Mouse (Mus musculus) layer of hippocampus, postnatal 10 days (tissue): ENCODE measurements around the gene Kcnk10. TPM values are rescaled to one million over a fixed set of nuclear protein-coding genes. Genes with fewer than 3 reads are reported as not detected.
"Not testable (repeated sequence)": the region's sequence is repeated elsewhere in the genome, so short reads cannot be mapped to it uniquely, and the experiment has no call there.

Experiments
- DNase-seq, 2 experiments: peaks; one replicate each; pipeline ENCODE4 v3.0.0; 2021; ENCODE audit warnings: low spot score in 2 of 2
- long read RNA-seq: library from polyadenylated mRNA; stranded (forward); transcript quantifications from one replicate; pipeline ENCODE4 v2.0.0, GENCODE M21; 2023
- total RNA-seq, 2 experiments: library from RNA; stranded (reverse); gene quantifications; 2 replicates each; pipeline ENCODE4 v1.2.3; 2021

Kcnk10 gene
- total RNA-seq, result 10 to 100 TPM; 49.7 to 49.9 TPM
- long read RNA-seq, partial matches to known transcripts, result 1 of 11 reads
- long read RNA-seq, other reads (novel, unspliced or antisense), result 9 of 11 reads

GRCm38 (mm10) chr12:98577861-98578360, at the start of gene Kcnk10:
Gene Kcnk10 (minus strand): TSS chr12:98578310.
- peak in 1 of 2 experiments; percentile 40 for DNase-seq

DNA sequence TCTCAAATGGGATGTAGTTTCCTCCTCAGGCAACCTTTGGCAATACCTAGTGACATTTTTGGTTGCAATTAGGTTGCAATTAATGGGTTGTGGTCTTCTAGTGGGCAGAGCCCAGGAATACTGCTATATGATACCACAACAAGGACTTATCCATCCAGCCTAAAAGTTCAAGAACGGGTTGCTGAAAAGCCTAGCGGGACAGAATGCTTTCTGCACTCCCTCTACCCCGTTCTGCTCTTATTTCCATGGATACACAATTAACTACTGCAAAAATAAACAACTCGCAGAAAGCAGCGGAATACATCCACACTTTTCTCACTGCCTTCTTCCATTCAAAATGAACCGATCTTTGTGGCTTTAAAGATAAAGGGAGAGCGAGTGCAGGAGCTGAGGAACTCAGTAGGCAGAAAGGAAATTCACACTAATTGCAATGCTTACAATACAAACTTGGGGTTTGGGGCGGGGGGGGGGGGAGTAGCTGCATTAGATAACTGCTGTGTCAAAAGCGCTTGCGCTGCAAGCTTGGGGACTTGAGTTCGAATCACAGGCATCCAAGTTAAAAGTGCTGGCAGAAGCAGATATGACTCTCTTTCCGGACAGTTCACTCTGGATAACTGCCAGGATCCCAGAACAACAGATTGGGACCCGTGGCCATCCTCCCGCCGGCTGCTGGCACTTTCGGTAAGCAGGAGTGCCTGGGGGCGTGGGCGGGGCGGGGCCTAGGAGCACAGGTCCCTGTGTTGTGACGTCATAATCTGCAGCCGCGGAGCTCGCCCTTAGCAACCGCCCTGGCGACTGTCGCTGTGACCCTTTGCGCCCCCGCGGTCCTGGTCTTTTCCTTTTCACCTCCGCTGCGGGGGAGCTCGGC, 49.5 kb upstream of the Kcnk10 start, which contains the start of gene Spata7:
Gene Spata7, plus strand, starts transcription at position 766 of the 868 bp plus-strand sequence.
- DNase-seq, result peak; percentile 80 to 86

- not testable (repeated sequence) for DNase-seq
These were observed 45.2 kb upstream of the Kcnk10 start for GRCm38 (mm10) chr12:98623266-98623665.

DNA sequence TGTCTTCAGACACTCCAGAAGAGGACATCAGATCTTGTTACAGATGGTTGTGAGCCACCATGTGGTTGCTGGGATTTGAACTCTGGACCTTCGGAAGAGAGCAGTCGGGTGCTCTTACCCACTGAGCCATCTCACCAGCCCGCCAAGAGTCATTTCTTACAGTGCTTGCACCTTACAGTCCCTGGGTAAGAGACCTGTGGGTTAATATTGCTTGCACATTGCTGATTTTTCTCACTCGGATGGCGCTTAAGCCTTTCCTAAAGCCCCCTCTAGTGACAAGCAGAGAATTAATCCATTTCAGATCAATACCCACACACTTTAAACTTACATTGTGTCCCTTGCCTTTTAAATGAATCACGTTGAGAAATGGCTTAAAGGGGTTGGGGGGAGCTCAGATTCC, 42.8 kb upstream of the Kcnk10 start:
- peak in 1 of 2 experiments; percentile 20 for DNase-seq

DNA sequence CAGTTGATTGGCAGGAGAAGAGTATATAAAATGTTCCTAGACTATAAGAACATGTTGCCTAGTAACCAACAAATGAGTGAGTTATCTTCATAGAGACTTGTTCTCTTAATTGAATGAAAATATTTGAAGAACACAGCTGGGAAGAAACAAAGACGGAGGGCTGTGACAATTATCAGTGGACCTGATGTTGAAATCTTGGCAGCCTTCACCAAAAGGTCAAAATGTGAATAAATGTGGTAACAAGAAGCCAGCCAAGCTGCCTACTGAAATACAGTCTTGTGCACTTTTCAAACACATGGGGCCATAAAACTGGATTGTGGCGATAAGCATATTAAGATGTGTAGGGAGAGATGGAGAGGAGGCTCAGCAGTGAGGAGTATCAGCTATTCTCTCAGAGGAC, 41.4 kb upstream of the Kcnk10 start:
- DNase-seq, result no peak

DNA sequence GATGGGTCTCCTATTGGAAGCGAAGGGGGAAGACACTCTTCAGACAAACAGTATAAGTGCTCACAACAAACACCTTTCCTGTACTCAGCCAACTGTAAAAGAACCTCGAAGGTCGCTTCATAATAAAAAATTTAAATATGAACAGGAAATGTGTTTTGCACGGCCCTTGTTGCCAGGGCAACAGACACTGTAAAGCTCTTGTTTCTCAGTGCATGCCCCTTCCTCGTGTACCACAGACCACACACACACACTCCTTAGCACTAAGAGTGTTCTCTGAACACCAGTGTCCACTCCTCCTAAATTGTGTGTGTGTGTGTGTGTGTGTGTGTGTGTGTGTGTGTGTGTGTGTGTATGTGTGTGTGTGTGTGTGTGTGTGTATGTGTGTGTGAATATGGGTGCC, 37.6 kb upstream of the Kcnk10 start:
- DNase-seq, result no peak

DNA sequence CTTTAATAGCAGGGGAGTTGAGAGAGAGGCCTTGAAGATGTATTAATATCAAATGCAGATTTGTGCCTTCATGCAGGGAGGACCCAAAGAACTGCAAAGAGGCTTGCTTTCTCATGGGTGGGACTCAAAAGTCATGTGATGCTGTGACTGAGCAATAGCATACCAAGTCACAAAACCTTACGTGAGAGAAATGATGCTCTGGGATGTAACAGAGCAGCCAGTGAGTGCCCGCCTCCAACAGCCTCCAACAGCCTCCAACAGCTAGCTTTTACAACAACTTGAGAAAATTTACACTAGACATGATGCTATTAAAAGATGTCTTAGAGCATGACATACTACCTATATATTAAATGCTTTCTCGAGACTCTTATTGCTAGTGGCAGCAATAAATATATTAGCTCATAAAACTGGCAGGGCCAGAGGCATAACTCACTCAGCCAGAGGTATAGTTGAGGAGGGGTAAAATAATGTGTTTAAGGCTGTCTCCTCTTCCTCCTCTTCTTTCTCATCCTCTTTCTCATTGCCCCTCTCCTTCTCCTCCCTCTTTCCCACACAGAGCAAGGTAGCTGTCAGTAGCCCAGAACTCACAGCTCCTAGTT, 36.9 kb upstream of the Kcnk10 start:
- DNase-seq, result no peak

- DNase-seq, result no peak
These were observed 32.2 kb upstream of the Kcnk10 start for GRCm38 (mm10) chr12:98610341-98610740.

- DNase-seq, result no peak
These were observed 28.6 kb upstream of the Kcnk10 start for GRCm38 (mm10) chr12:98606595-98607290.

DNA sequence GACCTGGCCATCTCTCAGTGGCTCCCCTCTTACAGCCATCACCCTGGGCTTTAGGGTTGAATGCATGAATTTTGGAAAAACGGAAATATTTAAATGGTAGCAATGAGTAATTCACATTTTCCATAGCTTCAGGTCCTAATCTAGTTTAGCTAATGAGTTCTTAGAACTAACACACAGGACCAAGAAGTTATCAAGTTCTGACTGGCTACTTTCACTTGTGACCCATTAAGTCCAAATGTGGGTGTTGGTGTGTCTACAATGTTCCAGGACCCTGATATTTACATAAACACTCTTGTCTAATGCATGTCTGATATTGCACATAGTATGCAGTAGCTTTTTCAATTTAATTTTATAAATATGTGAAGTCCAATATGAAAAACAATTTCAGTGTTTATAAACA, 27.2 kb upstream of the Kcnk10 start:
- DNase-seq, result no peak

GRCm38 (mm10) chr12:98602114-98602513, 24.0 kb upstream of the Kcnk10 start:
- no peak for DNase-seq

- DNase-seq, result no peak
These were observed 22.8 kb upstream of the Kcnk10 start for GRCm38 (mm10) chr12:98600861-98601260.

DNA sequence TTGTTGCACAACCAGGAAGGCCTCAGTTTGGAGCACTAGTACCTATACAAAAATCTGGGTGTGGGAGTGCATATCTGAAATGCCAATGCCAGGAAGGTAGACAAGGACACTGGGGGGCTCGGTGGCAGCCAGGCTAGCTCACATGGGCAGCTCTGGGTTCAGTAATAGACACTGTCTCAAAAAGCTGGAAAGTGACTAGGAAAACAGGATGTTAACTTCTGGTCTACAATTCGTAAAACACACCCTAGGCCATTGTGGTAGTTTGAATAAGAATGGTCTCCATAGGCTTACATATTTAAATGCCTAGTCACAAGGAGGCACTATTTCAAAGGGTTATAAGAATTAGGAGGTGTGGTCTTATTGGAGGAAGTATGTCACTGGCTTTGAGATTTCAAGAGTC, 12.9 kb upstream of the Kcnk10 start:
- DNase-seq, result no peak

- DNase-seq, result no peak
These were observed 10.5 kb upstream of the Kcnk10 start for GRCm38 (mm10) chr12:98588573-98588972.

DNA sequence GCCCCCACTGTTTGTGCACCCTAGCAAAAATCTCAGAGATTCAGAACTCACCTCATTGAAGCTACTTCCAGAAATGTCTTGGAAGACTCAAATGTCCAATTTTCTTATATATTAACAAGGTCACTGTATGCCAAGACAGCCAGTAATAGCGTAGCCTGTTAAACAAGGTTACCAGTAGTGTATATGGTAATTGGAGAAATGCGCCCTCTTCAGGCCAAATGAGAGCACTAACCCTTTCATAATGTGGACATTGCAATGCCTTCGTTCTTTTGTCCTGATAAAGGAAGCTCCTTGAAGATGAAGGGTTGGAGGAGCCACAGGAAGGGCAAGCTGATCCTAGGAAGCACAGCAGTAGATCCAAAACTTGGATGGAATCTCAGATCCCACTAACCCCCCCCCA, 7.2 kb upstream of the Kcnk10 start:
- no peak for DNase-seq

DNA sequence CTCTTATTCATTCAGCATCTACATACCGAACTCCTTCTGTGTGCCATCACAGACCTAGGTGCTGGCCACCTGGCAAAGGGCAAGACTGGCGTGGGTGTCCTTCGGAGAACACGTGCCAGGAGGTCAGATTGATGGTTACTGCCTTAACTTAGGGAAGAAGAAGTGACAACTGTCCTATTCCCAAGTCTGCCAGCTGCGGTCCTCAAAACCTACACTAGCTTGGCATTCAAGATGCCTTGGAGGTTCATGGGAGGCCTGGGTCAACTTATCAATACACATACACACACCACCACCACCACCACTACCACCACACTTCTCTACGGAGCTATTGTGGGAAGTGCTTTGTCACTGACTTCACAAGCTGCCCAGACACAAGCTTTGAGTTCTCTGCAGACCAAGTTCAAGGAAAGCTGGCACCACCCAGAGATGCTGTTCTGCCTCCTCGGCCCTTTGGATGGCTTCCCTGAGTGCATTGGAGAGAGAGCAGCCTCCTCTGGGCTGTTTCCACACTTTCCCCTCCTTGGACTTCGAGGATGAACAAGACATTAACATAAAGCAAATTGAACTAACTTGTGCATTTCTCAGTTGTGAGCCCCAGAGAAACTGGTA, 2.1 kb downstream of the Kcnk10 start:
- DNase-seq, result no peak

- no peak for DNase-seq
These were observed 2.8 kb downstream of the Kcnk10 start for GRCm38 (mm10) chr12:98575195-98575887.

- peak; percentile 75 to 84 for DNase-seq
These were observed 3.5 kb downstream of the Kcnk10 start for GRCm38 (mm10) chr12:98574353-98575194.
